Mouse (Mus musculus) lung, embryonic 16.5 days (tissue): ENCODE measurements around the gene Pip5kl1. TPM values are rescaled to one million over a fixed set of nuclear protein-coding genes. Genes with fewer than 3 reads are reported as not detected.

Experiments
- ATAC-seq: fragments of 200-750 bp; cut with Nextera tagmentation; 2 replicates; pipeline ENCODE4 v1.8.0; 2017; ENCODE audit warnings: low read depth, mild to moderate bottlenecking, moderate library complexity
- H3K27ac ChIP-seq: fragments of 300-500 bp; sonication (generic); 2 replicates; pipeline ENCODE4 v1.5.1; 2014; ENCODE audit warnings: mild to moderate bottlenecking, control low read depth, low read length
- H3K27me3 ChIP-seq: fragments of 300-500 bp; sonication (generic); 2 replicates; pipeline ENCODE4 v1.6.1; 2014; ENCODE audit warnings: low read depth, low read length, mixed read lengths; ENCODE audit not compliant: control insufficient read depth, insufficient read depth
- H3K36me3 ChIP-seq: fragments of 300-500 bp; sonication (generic); 2 replicates; pipeline ENCODE4 v1.6.1; 2014; ENCODE audit warnings: low read length; ENCODE audit not compliant: control insufficient read depth, insufficient read depth
- H3K4me1 ChIP-seq: fragments of 300-500 bp; sonication (generic); replicated peaks from 2 replicates; pipeline ENCODE4 v1.6.1; 2014; ENCODE audit warnings: low read length, mixed read lengths; ENCODE audit not compliant: control insufficient read depth, insufficient read depth
- H3K4me2 ChIP-seq: fragments of 300-500 bp; sonication (generic); 2 replicates; pipeline ENCODE4 v1.6.1; 2014; ENCODE audit warnings: low read depth, low read length, control low read depth
- H3K4me3 ChIP-seq: fragments of 300-500 bp; sonication (generic); 2 replicates; pipeline ENCODE4 v1.5.1; 2014; ENCODE audit warnings: mild to moderate bottlenecking, low read length, control low read depth
- H3K9ac ChIP-seq: fragments of 300-500 bp; sonication (generic); 2 replicates; pipeline ENCODE4 v1.6.1; 2014; ENCODE audit warnings: low read length, control low read depth
- H3K9me3 ChIP-seq: fragments of 300-500 bp; sonication (generic); 2 replicates; pipeline ENCODE4 v1.6.1; 2016; ENCODE audit warnings: low read length; ENCODE audit not compliant: control insufficient read depth
- WGBS: fragments of 180-500 bp; shearing (Covaris S2); extraction: QIAGEN DNeasy Blood & Tissue Kit; methylation state at CpG from one replicate; pipeline ENCODE4 v1.1.7; 2014; 5-methylcytosine and 5-hydroxymethylcytosine counted together
- polyA plus RNA-seq: library from polyadenylated mRNA; unstranded; fragments of >200 nt; fragmentation: Nextera tagmentation; extraction: Ambion mirVana; gene quantifications from 2 replicates; pipeline ENCODE4 v1.2.1, GENCODE M21; 2015

Pip5kl1 gene
- polyA plus RNA-seq, 1 experiment from 2014 or later: 0.34 TPM

DNA sequence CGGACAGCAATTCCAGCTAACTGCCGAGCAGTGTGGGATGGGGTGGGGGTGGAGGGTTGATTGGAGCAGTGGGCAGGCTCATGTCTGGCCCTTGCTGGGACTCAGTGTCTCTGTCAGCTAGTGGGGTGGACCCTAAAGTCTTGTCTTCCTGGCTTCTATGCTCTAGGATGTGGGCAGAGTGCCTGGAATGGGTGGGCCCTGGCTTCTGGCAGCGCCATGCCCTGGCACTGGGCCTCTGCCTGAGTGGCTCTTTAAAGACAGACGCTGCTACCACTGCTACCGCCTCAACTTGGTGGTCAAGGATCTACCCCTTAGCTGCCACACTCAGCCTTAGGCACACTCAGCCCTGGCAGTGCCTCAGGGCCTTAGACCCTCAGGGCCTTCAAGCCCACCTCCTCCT lies 54.1 kb downstream of the Pip5kl1 start:
- Histone ChIP-seq H3K4me3 (no peak overlapping the region), H3K9ac (peak overlapping the region; percentile 45), H3K27me3 (no peaks in the 10 kb centered on the region), H3K4me1 (peaks cover 49% of the 10 kb centered on the region), H3K27ac (peak overlapping the region; percentile 79), H3K4me2 (peak overlapping the region; percentile 23), H3K36me3 (no peaks in the 10 kb centered on the region), H3K9me3 (no peaks in the 10 kb centered on the region)
- ATAC-seq: peak; percentile 50
- WGBS: 25% methylated on average over 5 of the region's 5 CpGs

DNA sequence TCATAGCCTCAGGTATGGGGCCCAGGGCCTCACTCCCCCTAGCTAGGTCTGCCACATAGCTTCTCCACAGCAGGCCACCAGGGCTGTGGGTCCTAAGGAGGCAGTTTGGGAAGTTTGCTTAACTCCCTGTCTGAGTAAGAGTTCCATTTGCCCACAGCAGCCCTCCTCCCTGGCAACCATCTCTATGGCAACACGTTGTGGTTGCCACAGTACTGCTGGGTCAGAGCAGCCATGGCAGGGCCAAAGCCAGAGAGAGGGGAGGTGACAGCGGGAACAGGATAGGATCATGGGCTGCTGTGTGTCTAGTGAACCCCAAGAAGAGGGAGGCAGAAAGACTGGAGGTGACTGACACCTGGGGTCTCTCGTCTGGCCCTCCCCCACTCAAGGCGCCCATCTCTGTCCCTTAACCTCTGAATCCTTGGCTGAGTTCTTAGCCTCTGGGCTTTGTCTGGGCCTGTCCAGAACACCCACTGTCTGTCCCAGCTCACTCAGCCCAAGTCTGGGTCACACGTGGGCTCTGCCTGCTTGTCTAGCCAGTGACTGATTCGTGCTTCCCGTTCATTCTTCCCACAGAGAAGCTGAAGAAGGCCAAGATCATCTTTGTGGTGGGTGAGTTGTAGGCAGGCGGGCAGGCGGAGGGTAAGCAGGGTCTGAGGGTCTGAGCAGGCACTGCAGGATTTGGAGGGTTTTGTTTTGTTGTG lies 54.8 kb downstream of the Pip5kl1 start:
- Histone ChIP-seq H3K36me3 (no peaks in the 10 kb centered on the region), H3K4me1 (peaks cover 48% of the 10 kb centered on the region), H3K27ac (peak overlapping the region; percentile 79), H3K9ac (peak overlapping the region; percentile 15), H3K4me3 (no peak overlapping the region), H3K9me3 (no peaks in the 10 kb centered on the region), H3K27me3 (no peaks in the 10 kb centered on the region), H3K4me2 (peak overlapping the region; percentile 23; the same call in 1 of the 2 replicates)
- WGBS: 43% methylated on average over 9 of the region's 9 CpGs
- peak; percentile 65 for ATAC-seq

DNA sequence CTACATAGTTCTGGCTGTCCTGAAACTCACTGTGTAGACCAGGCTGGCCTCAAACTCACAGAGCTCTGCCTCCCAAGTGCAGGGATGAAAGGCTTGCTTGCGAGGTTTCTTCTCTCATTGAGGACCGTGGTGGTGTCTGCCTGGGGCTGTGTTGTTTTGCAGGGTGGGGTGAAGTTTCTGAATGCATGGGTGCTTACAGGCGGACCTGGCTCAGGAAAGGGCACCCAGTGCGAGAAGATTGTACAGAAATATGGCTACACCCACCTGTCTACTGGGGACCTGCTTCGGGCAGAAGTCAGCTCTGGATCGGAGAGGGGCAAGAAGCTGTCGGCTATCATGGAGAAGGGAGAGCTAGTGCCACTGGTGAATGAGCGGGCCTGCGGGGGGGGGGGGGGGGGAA lies 55.4 kb downstream of the Pip5kl1 start:
- Histone ChIP-seq H3K27me3 (no peaks in the 10 kb centered on the region), H3K9me3 (no peaks in the 10 kb centered on the region), H3K36me3 (no peaks in the 10 kb centered on the region), H3K9ac (no peak overlapping the region), H3K4me2 (no peak overlapping the region), H3K27ac (no peak overlapping the region), H3K4me3 (no peak overlapping the region), H3K4me1 (peaks cover 42% of the 10 kb centered on the region)
- 79% methylated on average over 8 of the region's 9 CpGs for WGBS
- no peak for ATAC-seq

DNA sequence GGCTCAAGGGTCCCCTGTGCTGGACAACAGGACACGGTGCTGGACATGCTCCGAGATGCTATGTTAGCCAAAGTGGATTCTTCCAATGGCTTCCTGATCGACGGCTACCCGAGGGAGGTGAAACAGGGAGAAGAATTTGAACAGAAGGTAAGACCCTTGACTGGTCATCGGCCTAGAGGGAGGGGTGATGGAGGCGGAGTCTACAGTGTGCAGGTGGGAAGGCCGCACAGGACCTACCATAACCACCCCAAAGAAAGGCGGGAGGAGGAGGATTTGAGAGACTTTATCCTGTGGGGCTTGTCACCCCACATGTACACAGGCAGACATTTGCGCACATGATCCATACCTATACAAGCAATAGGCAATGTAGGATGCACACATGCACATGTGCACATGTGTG lies 56.4 kb downstream of the Pip5kl1 start:
- H3K4me3 ChIP-seq: no peak overlapping the region
- H3K27ac ChIP-seq: no peak overlapping the region
- H3K9ac ChIP-seq: no peak overlapping the region
- peaks cover 31% of the 10 kb centered on the region for H3K4me1 ChIP-seq
- no peaks in the 10 kb centered on the region for H3K9me3 ChIP-seq
- H3K36me3 ChIP-seq: no peaks in the 10 kb centered on the region
- WGBS: 82% methylated on average over 10 of the region's 10 CpGs
- ATAC-seq: no peak
- H3K4me2 ChIP-seq: no peak overlapping the region
- no peaks in the 10 kb centered on the region for H3K27me3 ChIP-seq

DNA sequence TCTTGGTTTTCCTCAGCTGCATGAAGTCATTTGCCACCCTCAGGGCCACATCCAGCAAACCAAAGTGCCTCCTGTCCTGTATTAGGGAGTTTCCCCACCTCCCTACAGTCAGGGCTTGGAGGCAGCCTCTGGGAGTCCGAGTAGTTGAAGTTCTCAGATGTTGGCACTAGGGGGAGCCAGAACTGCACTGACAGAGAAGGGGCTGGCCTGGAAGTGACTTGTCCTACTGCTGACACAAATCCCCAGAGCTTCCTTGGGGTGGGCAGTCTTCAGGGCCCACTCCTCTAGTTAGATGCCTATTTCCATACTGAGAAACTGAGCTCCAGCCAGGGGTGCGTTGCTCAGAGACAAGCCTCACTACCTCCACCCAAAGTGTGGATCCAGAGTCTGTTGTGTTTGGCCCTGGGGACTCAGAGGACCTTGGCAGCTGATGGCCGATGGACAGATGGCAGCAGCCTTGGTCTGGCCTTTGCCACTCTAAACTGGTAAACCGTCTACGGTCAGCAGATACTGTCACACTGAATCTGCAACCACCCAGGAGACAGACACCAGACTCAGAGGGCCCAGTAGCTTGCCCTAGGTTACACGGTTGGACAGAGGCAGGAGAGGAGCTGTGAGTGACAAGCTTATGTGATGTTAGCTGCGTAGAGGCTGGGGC lies 57.3 kb downstream of the Pip5kl1 start:
- Histone ChIP-seq H3K27ac (peak overlapping the region; percentile 44; the same call in 1 of the 2 replicates), H3K9ac (peak overlapping the region; percentile 29; the same call in 1 of the 2 replicates), H3K9me3 (no peaks in the 10 kb centered on the region), H3K36me3 (no peaks in the 10 kb centered on the region), H3K27me3 (no peaks in the 10 kb centered on the region), H3K4me2 (no peak overlapping the region), H3K4me3 (no peak overlapping the region), H3K4me1 (peaks cover 23% of the 10 kb centered on the region)
- 48% methylated on average over 7 of the region's 7 CpGs for WGBS
- ATAC-seq: peak; percentile 53

Other genes starting within 250 kb of the Pip5kl1 start
- gene Ciz1, start 222.5 kb upstream of the Pip5kl1 start, polyA plus RNA-seq: 46.1 and 50.7 TPM in 2 replicates
- gene Dnm1, start 221.5 kb upstream of the Pip5kl1 start, polyA plus RNA-seq: 5.7 and 5.9 TPM in 2 replicates
- 34.0 and 36.4 TPM in 2 replicates for gene 1110008P14Rik, start 192.9 kb upstream of the Pip5kl1 start, polyA plus RNA-seq
- gene Lcn2, start 186.5 kb upstream of the Pip5kl1 start, polyA plus RNA-seq: 1.8 and 5.6 TPM in 2 replicates
- 20.6 and 23.9 TPM in 2 replicates for gene Ptges2, start 178.9 kb upstream of the Pip5kl1 start, polyA plus RNA-seq
- gene Naif1, start 124.3 kb upstream of the Pip5kl1 start, polyA plus RNA-seq: 6.5 and 6.8 TPM in 2 replicates
- 16.0 and 17.5 TPM in 2 replicates for gene Slc25a25, start 123.4 kb upstream of the Pip5kl1 start, polyA plus RNA-seq
- gene Fam102a, start 39.5 kb upstream of the Pip5kl1 start, polyA plus RNA-seq: 11.9 and 12.7 TPM in 2 replicates
- gene Dpm2, start 3.9 kb upstream of the Pip5kl1 start, polyA plus RNA-seq: 106 and 109 TPM in 2 replicates
- not detected in 2 replicates for gene 9430097D07Rik, start 887 bp downstream of the Pip5kl1 start, polyA plus RNA-seq
- 26.0 and 28.1 TPM in 2 replicates for gene St6galnac4, start 12.3 kb downstream of the Pip5kl1 start, polyA plus RNA-seq
- 25.4 and 26.3 TPM in 2 replicates for gene St6galnac6, start 24.9 kb downstream of the Pip5kl1 start, polyA plus RNA-seq
- gene Ak1, start 47.0 kb downstream of the Pip5kl1 start, polyA plus RNA-seq: 67.2 and 76.7 TPM in 2 replicates
- gene Eng, start 71.8 kb downstream of the Pip5kl1 start, polyA plus RNA-seq: 108 and 120 TPM in 2 replicates
- gene Fpgs, start 129.3 kb downstream of the Pip5kl1 start, polyA plus RNA-seq: 22.0 and 25.5 TPM in 2 replicates
- gene Cdk9, start 138.3 kb downstream of the Pip5kl1 start, polyA plus RNA-seq: 77.2 and 85.1 TPM in 2 replicates
- gene Sh2d3c, start 146.3 kb downstream of the Pip5kl1 start, polyA plus RNA-seq: 43.2 and 46.2 TPM in 2 replicates
- 0.34 and 0.43 TPM in 2 replicates for gene 6330409D20Rik, start 166.2 kb downstream of the Pip5kl1 start, polyA plus RNA-seq
- gene Tor2a, start 182.4 kb downstream of the Pip5kl1 start, polyA plus RNA-seq: 61.7 and 63.5 TPM in 2 replicates
- gene Ttc16, start 200.8 kb downstream of the Pip5kl1 start, polyA plus RNA-seq: 1.2 and 2.1 TPM in 2 replicates
- gene Ptrh1, start 201.0 kb downstream of the Pip5kl1 start, polyA plus RNA-seq: 4.1 and 4.5 TPM in 2 replicates
- gene Cfap157, start 209.6 kb downstream of the Pip5kl1 start, polyA plus RNA-seq: 2.1 and 2.4 TPM in 2 replicates